In genomic region chr11:119793378-119793777, GRCm38 (mm10) we compare ENCODE assay signal across 18 mouse cellular contexts.
DNase-seq lines count a peak whose midpoint lies in the region; ATAC-seq and TF ChIP-seq lines count a peak whose summit lies in the region.
"Had no signal": no experiment of that assay in that cellular context is flagged by ENCODE, and none has a peak within 500 bp of the region (broad histone marks: within the 10 kb centered on the region; RNA-seq: fewer than 3 reads in every experiment).

No protein-coding gene starts in this region.

- H3K4me1 ChIP-seq in neural tube, embryonic 13.5 days (replicated peaks): peaks cover 76% of the 10 kb centered on the region
- peaks cover 50% of the 10 kb centered on the region for H3K4me1 ChIP-seq in neural tube, embryonic 15.5 days

- no peak overlapping the region for H3K9ac ChIP-seq in neural tube, embryonic 13.5 days
- H3K9ac ChIP-seq in neural tube, embryonic 15.5 days (replicated peaks): no peak overlapping the region
- H3K9ac ChIP-seq: forebrain, postnatal 0 days; midbrain, embryonic 12.5 days; stomach, embryonic 15.5 days had no signal

- no peaks in the 10 kb centered on the region for H3K36me3 ChIP-seq in neural tube, embryonic 13.5 days
- no peaks in the 10 kb centered on the region for H3K36me3 ChIP-seq in neural tube, embryonic 15.5 days
- H3K36me3 ChIP-seq: midbrain, embryonic 12.5 days; stomach, embryonic 15.5 days had no signal

- H3K27me3 ChIP-seq in neural tube, embryonic 13.5 days: no peaks in the 10 kb centered on the region
- no peaks in the 10 kb centered on the region for H3K27me3 ChIP-seq in neural tube, embryonic 15.5 days (replicated peaks)
- H3K27me3 ChIP-seq: CH12.LX; midbrain, embryonic 12.5 days; stomach, embryonic 15.5 days had no signal

- no peak overlapping the region for H3K4me3 ChIP-seq in layer of hippocampus, adult 2 months
- no peak overlapping the region for H3K4me3 ChIP-seq in neural tube, embryonic 13.5 days
- H3K4me3 ChIP-seq in neural tube, embryonic 15.5 days (replicated peaks): no peak overlapping the region
- H3K4me3 ChIP-seq: erythroblast, embryonic 14.5 days; midbrain, embryonic 12.5 days; stomach, embryonic 15.5 days had no signal

- 40% methylated on average over 6 of the region's 6 CpGs for WGBS in neural tube, embryonic 13.5 days
- WGBS in neural tube, embryonic 15.5 days: 49% methylated on average over 6 of the region's 6 CpGs

- no peak for TF ChIP-seq CTCF in layer of hippocampus, adult 2 months (conservative IDR thresholded peaks at IDR 0.05)

- ATAC-seq in neural tube, embryonic 13.5 days (ENCODE audit: low read depth): no peak
- no peak for ATAC-seq in neural tube, embryonic 15.5 days (ENCODE audit: low FRiP score)
- ATAC-seq: forebrain, postnatal 0 days had no signal

- no peak overlapping the region for H3K4me2 ChIP-seq in neural tube, embryonic 13.5 days
- no peak overlapping the region for H3K4me2 ChIP-seq in neural tube, embryonic 15.5 days
- H3K4me2 ChIP-seq: liver, embryonic 11.5 days; midbrain, embryonic 12.5 days; stomach, embryonic 15.5 days had no signal

- 0 out of 2 replicates have a peak overlapping the region, but pooled peaks have one; percentile 14 for H3K27ac ChIP-seq in layer of hippocampus, adult 2 months
- 0 out of 2 replicates have a peak overlapping the region, but pooled peaks have one; percentile 38 for H3K27ac ChIP-seq in neural tube, embryonic 13.5 days (replicated peaks)
- H3K27ac ChIP-seq in neural tube, embryonic 15.5 days (replicated peaks): no peak overlapping the region
- H3K27ac ChIP-seq: midbrain, embryonic 12.5 days; stomach, embryonic 15.5 days had no signal

- no peaks in the 10 kb centered on the region for H3K9me3 ChIP-seq in neural tube, embryonic 13.5 days
- H3K9me3 ChIP-seq in neural tube, embryonic 15.5 days (replicated peaks): no peaks in the 10 kb centered on the region
- H3K9me3 ChIP-seq: midbrain, embryonic 12.5 days; stomach, embryonic 15.5 days had no signal

- no peak for DNase-seq in layer of hippocampus, adult 2 months (ENCODE audit: low spot score in 2 of 2)
- DNase-seq in layer of hippocampus, postnatal 10 days (ENCODE audit: low spot score in 2 of 2): no peak
- DNase-seq in embryo, embryonic 9.5 days (ENCODE audit: extremely low spot score): peak; percentile 24
- DNase-seq in cerebellum, postnatal 4 days (ENCODE audit: low spot score in 2 of 2): no peak
- DNase-seq in heart, adult 11 months: no peak
- DNase-seq: cerebellum, adult 2 months; forebrain, postnatal 0 days; heart, postnatal 10 days; kidney, postnatal 10 days; layer of hippocampus, adult 9-11 months; thymus, postnatal 25 days had no signal
